ENCODE assay signal across 21 mouse cellular contexts in the genomic region with DNA sequence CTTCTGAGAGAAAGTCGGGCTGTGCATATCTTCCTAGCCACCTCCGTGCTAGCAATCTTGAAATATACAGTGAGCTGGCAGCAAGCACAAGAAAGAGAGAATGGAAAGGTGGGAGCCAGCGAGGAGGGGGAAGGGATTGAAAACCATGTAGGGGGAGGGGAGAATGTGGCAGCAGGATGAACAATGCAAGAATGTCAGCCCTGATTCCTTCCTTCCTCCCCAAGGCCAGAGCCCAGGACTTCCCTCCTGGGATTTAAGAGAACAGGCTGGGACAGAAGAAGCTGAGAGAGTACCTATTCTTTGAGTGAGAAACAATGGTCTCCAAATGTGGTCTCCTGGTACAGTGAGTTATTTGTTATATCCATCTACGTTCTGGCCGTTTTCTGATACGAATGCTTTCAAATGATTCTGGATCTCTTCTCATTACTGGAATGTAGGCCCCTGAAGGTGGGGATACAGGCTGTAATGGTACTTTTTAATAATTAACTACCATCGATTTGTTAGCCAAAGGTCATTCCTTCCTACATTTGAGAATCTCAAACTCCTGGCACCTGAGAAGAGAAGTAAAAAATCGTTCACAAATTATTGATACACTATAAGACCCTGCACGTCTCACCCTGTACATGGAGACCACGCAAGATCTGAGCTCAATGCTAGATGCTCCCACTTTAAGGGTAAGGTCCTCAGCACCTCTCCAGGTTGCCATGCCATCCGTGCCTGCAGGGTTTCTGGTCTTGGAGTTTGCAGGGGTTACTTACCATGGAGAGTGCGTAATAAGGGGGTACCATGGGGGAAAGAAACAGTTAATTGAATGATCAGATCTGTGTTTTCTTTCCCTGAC. TPM values are rescaled to one million over a fixed set of nuclear protein-coding genes. Genes with fewer than 3 reads are reported as not detected.
DNase-seq lines count a peak whose midpoint lies in the region; ATAC-seq lines count a peak whose summit lies in the region.
"Had no signal": no experiment of that assay in that cellular context is flagged by ENCODE, and none has a peak within 500 bp of the region (broad histone marks: within the 10 kb centered on the region; RNA-seq: fewer than 3 reads in every experiment).

No protein-coding gene starts in this region.

- H3K4me3 ChIP-seq in kidney, embryonic 15.5 days (replicated peaks), result no peak overlapping the region
- H3K4me3 ChIP-seq in liver, embryonic 13.5 days (replicated peaks), result peak overlapping the region; percentile 26
- H3K4me3 ChIP-seq in forebrain, embryonic 12.5 days (replicated peaks), result no peak overlapping the region
- H3K4me3 ChIP-seq: forebrain, embryonic 13.5 days; limb, embryonic 13.5 days; midbrain, embryonic 12.5 days; neural tube, embryonic 12.5 days had no signal

- no peaks in the 10 kb centered on the region for H3K36me3 ChIP-seq in kidney, embryonic 15.5 days
- H3K36me3 ChIP-seq in liver, embryonic 13.5 days, result no peaks in the 10 kb centered on the region
- H3K36me3 ChIP-seq in forebrain, embryonic 12.5 days (replicated peaks), result no peaks in the 10 kb centered on the region
- H3K36me3 ChIP-seq: limb, embryonic 13.5 days; midbrain, embryonic 12.5 days; neural tube, embryonic 12.5 days had no signal

- no peaks in the 10 kb centered on the region for H3K27me3 ChIP-seq in kidney, embryonic 15.5 days
- H3K27me3 ChIP-seq in liver, embryonic 13.5 days, result no peaks in the 10 kb centered on the region
- H3K27me3 ChIP-seq in forebrain, embryonic 12.5 days, result no peaks in the 10 kb centered on the region
- H3K27me3 ChIP-seq: CH12.LX; forebrain, embryonic 13.5 days; limb, embryonic 13.5 days; midbrain, embryonic 12.5 days; neural tube, embryonic 12.5 days had no signal

- peak; percentile 18; the same call in 1 of the 2 replicates for ATAC-seq in kidney, embryonic 15.5 days (replicated peaks; ENCODE audit: low FRiP score)
- no peak for ATAC-seq in liver, embryonic 13.5 days (ENCODE audit: low read depth)
- ATAC-seq in forebrain, embryonic 12.5 days (ENCODE audit: low FRiP score), result no peak
- ATAC-seq: forebrain, embryonic 13.5 days had no signal

- H3K27ac ChIP-seq in kidney, embryonic 15.5 days, result no peak overlapping the region
- peak overlapping the region; percentile 45; the same call in 1 of the 2 replicates for H3K27ac ChIP-seq in liver, embryonic 13.5 days
- no peak overlapping the region for H3K27ac ChIP-seq in forebrain, embryonic 12.5 days
- H3K27ac ChIP-seq: forebrain, embryonic 13.5 days; limb, embryonic 13.5 days; macrophage; midbrain, embryonic 12.5 days; neural tube, embryonic 12.5 days had no signal

- H3K9ac ChIP-seq in kidney, embryonic 15.5 days, result no peak overlapping the region
- no peak overlapping the region for H3K9ac ChIP-seq in liver, embryonic 13.5 days
- H3K9ac ChIP-seq in forebrain, embryonic 12.5 days, result no peak overlapping the region
- H3K9ac ChIP-seq: forebrain, embryonic 13.5 days; limb, embryonic 13.5 days; midbrain, embryonic 12.5 days; neural tube, embryonic 12.5 days had no signal

- 72% methylated on average over 12 of the region's 12 CpGs for WGBS in kidney, embryonic 15.5 days
- WGBS in liver, embryonic 13.5 days (ENCODE audit: insufficient replicate concordance), result 50% methylated on average over 12 of the region's 12 CpGs
- 78% methylated on average over 12 of the region's 12 CpGs for WGBS in forebrain, embryonic 12.5 days

- H3K4me1 ChIP-seq in kidney, embryonic 15.5 days, result 0 out of 2 replicates have a peak, but pooled peaks cover 3% of the 10 kb centered on the region
- no peaks in the 10 kb centered on the region; the same call in 1 of the 2 replicates for H3K4me1 ChIP-seq in liver, embryonic 13.5 days (replicated peaks)
- peaks cover 5% of the 10 kb centered on the region; the same call in 1 of the 2 replicates for H3K4me1 ChIP-seq in forebrain, embryonic 12.5 days
- H3K4me1 ChIP-seq: forebrain, embryonic 13.5 days; limb, embryonic 13.5 days; midbrain, embryonic 12.5 days; neural tube, embryonic 12.5 days had no signal

- H3K9me3 ChIP-seq in kidney, embryonic 15.5 days (replicated peaks), result no peaks in the 10 kb centered on the region
- H3K9me3 ChIP-seq in liver, embryonic 13.5 days (replicated peaks), result no peaks in the 10 kb centered on the region
- no peaks in the 10 kb centered on the region for H3K9me3 ChIP-seq in forebrain, embryonic 12.5 days
- H3K9me3 ChIP-seq: forebrain, embryonic 13.5 days; limb, embryonic 13.5 days; midbrain, embryonic 12.5 days; neural tube, embryonic 12.5 days had no signal

- no peak overlapping the region for H3K4me2 ChIP-seq in kidney, embryonic 15.5 days
- H3K4me2 ChIP-seq in liver, embryonic 13.5 days, result peak overlapping the region; percentile 41
- no peak overlapping the region for H3K4me2 ChIP-seq in forebrain, embryonic 12.5 days
- H3K4me2 ChIP-seq: forebrain, embryonic 13.5 days; limb, embryonic 13.5 days; midbrain, embryonic 12.5 days; neural tube, embryonic 12.5 days had no signal

- no peak for DNase-seq in kidney, postnatal 25 days
- peak; percentile 9 for DNase-seq in ZHBTc4 (ENCODE audit: low read depth, low spot score)
- DNase-seq in liver, embryonic 13.5 days, result no peak
- DNase-seq in yolk sac, embryonic 10.5 days (ENCODE audit: low spot score), result peak; percentile 59
- no peak for DNase-seq in adipocyte (ENCODE audit: low spot score)
- DNase-seq: adrenal gland, postnatal 10 days; cerebellum, postnatal 25 days; gastrocnemius, postnatal 10 days; thymus, postnatal 36 days had no signal

RNA-seq across cellular contexts. Expression of a gene that starts 39.8 kb away (rescaled TPM):
- polyA plus RNA-seq in kidney, embryonic 15.5 days (2015; fragmentation: Nextera tagmentation; extraction: Ambion mirVana), result not detected in 2 replicates
- not detected in 2 replicates for polyA plus RNA-seq in liver, embryonic 13.5 days (2015; fragmentation: Nextera tagmentation; extraction: Ambion mirVana)
- not detected in 2 replicates for polyA plus RNA-seq in forebrain, embryonic 12.5 days (2016; fragmentation: Nextera tagmentation; extraction: Ambion mirVana)
- polyA plus RNA-seq: brain, embryonic 14.5 days; forebrain, embryonic 13.5 days; heart, embryonic 16.5 days; kidney, embryonic 16.5 days; limb, embryonic 13.5 days; lung, embryonic 16.5 days; macrophage; midbrain, embryonic 12.5 days; neural tube, embryonic 12.5 days had no signal

Comparison
In these comparisons a context has a peak if more than half of its experiments do, and no peak if none do; other contexts are left out.
1. DNase-seq: peak in ZHBTc4 (single experiment) and yolk sac, embryonic 10.5 days (single experiment); none in kidney, postnatal 25 days (0 of 2), liver, embryonic 13.5 days (single experiment) and adipocyte (single experiment).